Mouse (Mus musculus) c-Kit-positive CD71-negative TER-119-negative erythroid progenitor cells, embryonic 14.5 days (primary cell): Measurements from ENCODE around the gene Copg1.

Source experiments
- DNase-seq: peaks from one replicate; pipeline ENCODE4 v3.0.0-alpha.2; 2013; ENCODE audit warnings: low read depth

Gene Copg1

GRCm38 (mm10) chr6:87887594-87888233 is at the start of gene Copg1:
Copg1 (plus strand) TSS chr6:87887814.
- DNase-seq, result peak; percentile 99

GRCm38 (mm10) chr6:87838551-87839197 is 48.9 kb upstream of the Copg1 start, which contains the start of gene Isy1:
Isy1 (minus strand) TSS chr6:87838798.
- DNase-seq, result peak; percentile 99

GRCm38 (mm10) chr6:87839797-87840341 is 47.7 kb upstream of the Copg1 start:
- no peak for DNase-seq

GRCm38 (mm10) chr6:87841635-87842034 is 46.0 kb upstream of the Copg1 start:
- DNase-seq, result no peak

- no peak for DNase-seq
Measured at GRCm38 (mm10) chr6:87842254-87842653, 45.4 kb upstream of the Copg1 start.

GRCm38 (mm10) chr6:87845031-87845695 is 42.5 kb upstream of the Copg1 start:
- DNase-seq, result no peak

GRCm38 (mm10) chr6:87846813-87847212 is 40.8 kb upstream of the Copg1 start:
- no peak for DNase-seq

- DNase-seq, result no peak
Measured at GRCm38 (mm10) chr6:87849780-87850154, 37.8 kb upstream of the Copg1 start.

- no peak for DNase-seq
Measured at GRCm38 (mm10) chr6:87850155-87850899, 37.3 kb upstream of the Copg1 start.

GRCm38 (mm10) chr6:87850900-87851614 is 36.6 kb upstream of the Copg1 start, which contains the start of gene Cnbp:
Cnbp (minus strand) TSS chr6:87851106.
- peak; percentile 95 for DNase-seq

GRCm38 (mm10) chr6:87851871-87852270 is 35.7 kb upstream of the Copg1 start:
- no peak for DNase-seq

GRCm38 (mm10) chr6:87853446-87853845 is 34.2 kb upstream of the Copg1 start:
- no peak for DNase-seq

- DNase-seq, result no peak
Measured at GRCm38 (mm10) chr6:87857071-87857470, 30.5 kb upstream of the Copg1 start.

GRCm38 (mm10) chr6:87866211-87866610 is 21.4 kb upstream of the Copg1 start:
- DNase-seq, result no peak

GRCm38 (mm10) chr6:87867256-87867655 is 20.4 kb upstream of the Copg1 start:
- no peak for DNase-seq

- DNase-seq, result peak; percentile 45
Measured at GRCm38 (mm10) chr6:87868871-87869506, 18.6 kb upstream of the Copg1 start.

- no peak for DNase-seq
Measured at GRCm38 (mm10) chr6:87870440-87870839, 17.2 kb upstream of the Copg1 start.

- no peak for DNase-seq
Measured at GRCm38 (mm10) chr6:87871240-87871639, 16.4 kb upstream of the Copg1 start.

- DNase-seq, result no peak
Measured at GRCm38 (mm10) chr6:87873104-87873503, 14.5 kb upstream of the Copg1 start.

GRCm38 (mm10) chr6:87873963-87874362 is 13.7 kb upstream of the Copg1 start:
- DNase-seq, result no peak

GRCm38 (mm10) chr6:87875083-87875482 is 12.5 kb upstream of the Copg1 start:
- no peak for DNase-seq
